Mouse (Mus musculus): ENCODE measurements around the gene Gp6. TPM values are rescaled to one million over a fixed set of nuclear protein-coding genes. Genes with fewer than 3 reads are reported as not detected.
A peak's percentile ranks its signal among the peaks of the same experiment; 100 is the strongest.
"Not testable (repeated sequence)": the region's sequence is repeated elsewhere in the genome, so short reads cannot be mapped to it uniquely, and the experiment has no call there.

The Gp6 gene
- 0.09 and 0.49 TPM in 2 replicates for polyA plus RNA-seq (2016; fragmentation: Nextera tagmentation; extraction: Ambion mirVana)

DNA sequence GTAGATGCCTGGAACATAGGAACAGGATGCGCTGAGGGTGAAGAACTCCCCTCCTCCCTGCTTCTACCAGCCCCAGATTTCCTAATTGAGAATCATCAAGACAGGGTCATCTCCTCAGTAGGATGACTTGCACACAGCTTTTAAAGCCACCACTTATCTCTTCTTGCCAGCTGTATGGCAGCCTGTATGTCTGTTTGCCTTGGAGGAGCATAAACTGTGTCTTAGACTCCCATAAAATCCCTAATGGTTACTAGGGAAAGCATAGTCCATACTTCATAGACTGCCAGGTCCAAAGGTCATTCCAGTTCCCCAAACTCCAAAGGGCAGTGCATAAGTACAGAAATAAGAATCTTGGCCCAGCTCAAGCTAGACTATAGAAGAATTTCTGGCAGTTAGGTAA lies at the start of gene Gp6:
Gene Gp6, minus strand, starts transcription at position 15 of the 400 bp plus-strand sequence.
- Histone ChIP-seq H3K9ac (no peak within 1 kb of the TSS), H3K9me3 (no peaks in the 10 kb centered on the region), H3K36me3 (replicated peaks) (no peaks in the 10 kb centered on the region), H3K4me3 (replicated peaks) (no peak within 1 kb of the TSS), H3K27ac (no peak within 1 kb of the TSS), H3K4me1 (no peaks in the 10 kb centered on the region), H3K27me3 (no peaks in the 10 kb centered on the region), H3K4me2 (no peak within 1 kb of the TSS)
- ATAC-seq (ENCODE audit: low FRiP score): no peak
- 88% methylated on average over 1 of the region's 1 CpGs for WGBS

DNA sequence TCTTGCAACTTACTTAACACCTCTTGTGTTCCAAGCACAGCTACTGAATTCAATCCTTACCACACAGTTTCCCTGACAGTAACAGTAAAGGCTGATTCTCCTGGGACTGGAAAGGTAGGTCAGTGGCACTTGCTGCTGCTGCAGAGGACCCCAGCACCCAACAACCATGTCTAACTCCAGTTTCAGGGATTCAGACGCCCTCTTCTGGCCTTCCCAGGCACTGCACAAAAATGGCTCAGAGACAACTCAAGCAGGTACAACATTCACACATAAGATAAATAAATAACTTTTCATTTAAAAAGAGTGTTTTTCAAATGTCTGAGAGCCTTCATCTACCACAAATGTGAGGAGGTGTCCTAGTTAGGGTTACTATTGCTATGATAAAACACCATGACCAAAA lies 49.6 kb upstream of the Gp6 start:
- Histone ChIP-seq H3K27me3 (no peaks in the 10 kb centered on the region), H3K27ac (no peak overlapping the region), H3K9me3 (no peaks in the 10 kb centered on the region), H3K36me3 (replicated peaks) (peaks cover 15% of the 10 kb centered on the region), H3K4me2 (no peak overlapping the region), H3K4me1 (peaks cover 10% of the 10 kb centered on the region; the same call in 1 of the 2 replicates), H3K9ac (no peak overlapping the region), H3K4me3 (replicated peaks) (no peak overlapping the region)
- WGBS: 4% methylated on average over 1 of the region's 1 CpGs
- no peak for ATAC-seq (ENCODE audit: low FRiP score)

GRCm38 (mm10) chr7:4445216-4445791 lies 47.8 kb upstream of the Gp6 start, which contains the start of gene Rdh13:
Gene Rdh13, minus strand, starts transcription at chr7:4445649.
- H3K27ac ChIP-seq: 0 out of 2 replicates have a peak within 1 kb of the TSS, but pooled peaks have one; percentile 25
- H3K27me3 ChIP-seq: no peaks in the 10 kb centered on the region
- peak within 1 kb of the TSS; percentile 75 for H3K9ac ChIP-seq
- peak; percentile 96 for ATAC-seq (ENCODE audit: low FRiP score)
- peak within 1 kb of the TSS; percentile 74 for H3K4me3 ChIP-seq (replicated peaks)
- WGBS: under 1% methylated on average over 35 of the region's 35 CpGs
- H3K4me2 ChIP-seq: peak within 1 kb of the TSS; percentile 67
- peaks cover 32% of the 10 kb centered on the region for H3K36me3 ChIP-seq (replicated peaks)
- no peaks in the 10 kb centered on the region for H3K9me3 ChIP-seq
- peaks cover 10% of the 10 kb centered on the region; the same call in 1 of the 2 replicates for H3K4me1 ChIP-seq

- Histone ChIP-seq H3K27ac (no peak overlapping the region), H3K4me1 (peaks cover 10% of the 10 kb centered on the region; the same call in 1 of the 2 replicates), H3K9me3 (no peaks in the 10 kb centered on the region), H3K9ac (no peak overlapping the region), H3K4me3 (replicated peaks) (no peak overlapping the region), H3K27me3 (no peaks in the 10 kb centered on the region), H3K36me3 (replicated peaks) (peaks cover 60% of the 10 kb centered on the region), H3K4me2 (no peak overlapping the region)
- 95% methylated on average over 10 of the region's 10 CpGs for WGBS
- ATAC-seq (ENCODE audit: low FRiP score): no peak
These were observed 43.0 kb upstream of the Gp6 start for GRCm38 (mm10) chr7:4440549-4440948.

DNA sequence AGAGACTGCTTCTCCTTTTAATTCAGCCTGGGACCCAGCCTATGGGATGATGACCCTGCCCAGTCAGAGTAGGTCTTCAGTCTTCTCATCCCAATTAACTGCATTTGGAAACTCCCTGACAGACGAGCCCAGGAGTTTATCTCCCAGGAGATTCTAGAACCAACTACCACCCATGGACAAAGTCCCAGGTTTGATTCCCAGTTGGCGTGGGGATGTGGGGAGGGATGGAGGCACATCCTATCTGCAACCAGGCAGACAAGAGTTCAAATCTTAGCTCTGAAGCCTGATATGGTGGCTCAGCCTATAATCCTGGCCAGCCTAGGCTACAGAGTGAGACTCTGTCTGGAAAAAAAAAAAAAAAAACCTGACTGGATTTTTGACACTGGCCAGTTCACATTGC lies 40.2 kb upstream of the Gp6 start:
- no peaks in the 10 kb centered on the region for H3K27me3 ChIP-seq
- ATAC-seq (ENCODE audit: low FRiP score): no peak
- H3K4me3 ChIP-seq (replicated peaks): no peak overlapping the region
- H3K27ac ChIP-seq: no peak overlapping the region
- no peak overlapping the region for H3K4me2 ChIP-seq
- peaks cover 76% of the 10 kb centered on the region for H3K36me3 ChIP-seq (replicated peaks)
- H3K4me1 ChIP-seq: no peaks in the 10 kb centered on the region
- WGBS: 92% methylated on average over 2 of the region's 2 CpGs
- no peak overlapping the region for H3K9ac ChIP-seq
- H3K9me3 ChIP-seq: no peaks in the 10 kb centered on the region

GRCm38 (mm10) chr7:4432026-4432425 lies 34.5 kb upstream of the Gp6 start:
- H3K9me3 ChIP-seq: no peaks in the 10 kb centered on the region
- H3K4me3 ChIP-seq (replicated peaks): no peak overlapping the region
- no peak for ATAC-seq (ENCODE audit: low FRiP score)
- 93% methylated on average over 8 of the region's 8 CpGs for WGBS
- H3K27me3 ChIP-seq: no peaks in the 10 kb centered on the region
- no peak overlapping the region for H3K4me2 ChIP-seq
- no peaks in the 10 kb centered on the region for H3K4me1 ChIP-seq
- H3K27ac ChIP-seq: no peak overlapping the region
- no peak overlapping the region for H3K9ac ChIP-seq
- H3K36me3 ChIP-seq (replicated peaks): peaks cover 78% of the 10 kb centered on the region

DNA sequence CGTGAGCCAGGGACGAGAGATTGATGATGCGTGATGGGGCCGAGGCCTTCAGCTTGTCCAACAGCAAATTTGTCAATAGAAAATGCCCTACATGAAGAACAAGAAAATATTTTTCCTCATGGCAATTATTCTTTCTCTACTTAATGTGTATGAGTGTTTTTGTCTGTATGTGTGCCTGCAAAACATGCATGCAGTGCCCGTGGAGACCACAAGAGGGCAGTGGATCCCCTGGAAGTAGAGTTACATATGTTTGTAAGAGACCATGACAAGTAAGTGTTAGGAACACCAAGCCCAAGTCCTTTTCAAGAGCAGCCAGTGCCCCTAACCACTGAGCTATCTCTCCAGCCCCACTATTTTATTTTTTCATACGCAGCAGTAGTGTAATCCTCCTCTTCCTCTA lies 34.0 kb upstream of the Gp6 start:
- Histone ChIP-seq H3K4me3 (replicated peaks) (no peak overlapping the region), H3K36me3 (replicated peaks) (peaks cover 77% of the 10 kb centered on the region), H3K4me1 (no peaks in the 10 kb centered on the region), H3K9ac (no peak overlapping the region), H3K27me3 (no peaks in the 10 kb centered on the region), H3K9me3 (no peaks in the 10 kb centered on the region), H3K4me2 (no peak overlapping the region), H3K27ac (no peak overlapping the region)
- ATAC-seq (ENCODE audit: low FRiP score): no peak
- 77% methylated on average over 6 of the region's 6 CpGs for WGBS

GRCm38 (mm10) chr7:4430246-4430844 lies 32.8 kb upstream of the Gp6 start:
- no peaks in the 10 kb centered on the region for H3K27me3 ChIP-seq
- H3K4me1 ChIP-seq: no peaks in the 10 kb centered on the region
- no peak for ATAC-seq (ENCODE audit: low FRiP score)
- no peak overlapping the region for H3K9ac ChIP-seq
- 93% methylated on average over 9 of the region's 9 CpGs for WGBS
- no peak overlapping the region for H3K4me3 ChIP-seq (replicated peaks)
- H3K27ac ChIP-seq: no peak overlapping the region
- peaks cover 81% of the 10 kb centered on the region for H3K36me3 ChIP-seq (replicated peaks)
- H3K4me2 ChIP-seq: no peak overlapping the region
- no peaks in the 10 kb centered on the region for H3K9me3 ChIP-seq

DNA sequence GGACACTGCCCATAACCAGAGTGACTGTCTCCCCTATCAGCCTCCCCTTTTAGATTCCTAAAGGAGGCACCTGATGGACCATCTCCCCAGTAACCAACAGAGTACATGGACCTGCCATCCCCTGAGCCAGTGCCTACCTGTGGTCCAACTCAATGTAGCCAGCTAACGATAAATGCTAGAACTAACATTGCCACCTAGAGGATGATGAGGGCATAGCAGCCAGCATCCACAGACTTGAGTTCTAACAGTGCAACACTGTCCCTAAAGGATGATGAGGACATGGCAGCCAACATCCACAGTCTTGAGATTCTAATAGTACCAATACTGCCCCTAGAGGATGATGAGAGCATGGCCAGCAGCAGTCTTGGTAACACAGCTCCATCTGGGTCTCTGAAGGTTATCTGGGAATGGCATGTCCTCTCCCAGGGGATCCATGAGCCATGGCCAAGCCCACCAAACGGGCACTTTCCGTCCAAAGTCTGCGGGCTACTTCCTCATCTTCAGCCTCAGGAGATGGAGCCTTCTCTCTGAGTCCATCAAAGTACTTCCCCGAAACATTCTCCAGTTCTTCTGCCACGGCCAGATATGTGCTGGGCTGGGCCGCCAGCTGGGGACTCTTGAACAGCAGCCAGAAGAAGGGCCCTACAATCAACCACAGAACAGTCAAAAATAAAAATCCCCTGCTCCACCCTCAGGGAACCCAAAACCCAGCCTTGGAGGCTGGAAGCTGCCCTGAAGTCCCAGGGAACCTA lies 29.8 kb upstream of the Gp6 start:
- Histone ChIP-seq H3K4me1 (no peaks in the 10 kb centered on the region), H3K4me2 (no peak overlapping the region), H3K9me3 (no peaks in the 10 kb centered on the region), H3K27ac (no peak overlapping the region), H3K27me3 (no peaks in the 10 kb centered on the region), H3K4me3 (replicated peaks) (no peak overlapping the region), H3K9ac (no peak overlapping the region), H3K36me3 (replicated peaks) (peaks cover 67% of the 10 kb centered on the region)
- peak; percentile 93 for ATAC-seq (ENCODE audit: low FRiP score)
- WGBS: 80% methylated on average over 7 of the region's 7 CpGs

DNA sequence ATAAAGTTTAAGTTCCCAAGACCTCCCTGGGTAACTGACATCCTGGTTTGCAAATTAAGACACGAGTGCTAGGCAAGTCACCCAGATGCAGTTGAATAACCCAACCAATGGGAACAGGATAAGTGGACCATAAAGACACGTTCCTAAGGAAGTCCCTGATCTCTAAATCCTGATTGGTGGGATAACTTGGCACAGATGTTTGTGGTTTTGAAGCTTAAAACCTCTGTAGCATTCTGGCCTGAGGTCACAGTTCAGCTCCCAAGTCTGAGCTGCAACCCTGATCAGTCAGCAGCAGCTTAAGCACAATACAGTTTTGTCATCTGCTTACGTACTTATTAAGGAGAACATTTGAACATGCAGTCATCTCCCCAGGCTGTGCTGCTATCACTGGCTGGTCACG lies 22.7 kb upstream of the Gp6 start:
- Histone ChIP-seq H3K36me3 (replicated peaks) (peaks cover 11% of the 10 kb centered on the region), H3K4me2 (no peak overlapping the region), H3K9ac (no peak overlapping the region), H3K4me3 (replicated peaks) (no peak overlapping the region), H3K9me3 (no peaks in the 10 kb centered on the region), H3K27me3 (no peaks in the 10 kb centered on the region), H3K4me1 (no peaks in the 10 kb centered on the region), H3K27ac (no peak overlapping the region)
- no peak for ATAC-seq (ENCODE audit: low FRiP score)
- WGBS: 73% methylated on average over 4 of the region's 4 CpGs

DNA sequence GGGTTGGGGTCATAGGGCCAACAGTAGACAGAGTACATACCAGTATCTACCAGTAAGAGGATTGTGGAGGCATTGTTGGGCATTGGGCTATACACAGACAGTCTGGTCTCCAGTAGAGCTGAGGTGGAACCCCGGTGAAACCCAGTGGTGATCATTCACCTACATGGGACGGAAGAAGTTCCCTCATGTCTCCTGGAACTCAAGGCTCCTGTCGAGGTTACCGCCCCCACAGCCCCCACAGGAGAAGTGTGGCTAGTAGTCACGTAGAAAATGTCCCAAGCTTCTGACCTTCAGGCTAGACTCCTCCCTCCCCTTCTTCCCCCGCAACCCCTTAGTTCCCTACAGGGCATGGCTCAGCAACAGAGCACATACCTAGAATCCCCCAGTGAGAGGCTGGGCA lies 22.1 kb upstream of the Gp6 start:
- H3K36me3 ChIP-seq (replicated peaks): peaks cover 6% of the 10 kb centered on the region
- no peak for ATAC-seq (ENCODE audit: low FRiP score)
- no peak overlapping the region for H3K4me3 ChIP-seq (replicated peaks)
- H3K4me1 ChIP-seq: no peaks in the 10 kb centered on the region
- no peaks in the 10 kb centered on the region for H3K9me3 ChIP-seq
- no peak overlapping the region for H3K4me2 ChIP-seq
- 86% methylated on average over 6 of the region's 6 CpGs for WGBS
- H3K9ac ChIP-seq: no peak overlapping the region
- no peak overlapping the region for H3K27ac ChIP-seq
- no peaks in the 10 kb centered on the region for H3K27me3 ChIP-seq

GRCm38 (mm10) chr7:4412406-4412805 lies 14.9 kb upstream of the Gp6 start:
- not testable (repeated sequence) for H3K4me2 ChIP-seq; ATAC-seq (ENCODE audit: low FRiP score); H3K4me3 ChIP-seq (replicated peaks); H3K9me3 ChIP-seq; H3K9ac ChIP-seq; H3K27me3 ChIP-seq; H3K4me1 ChIP-seq; H3K27ac ChIP-seq; H3K36me3 ChIP-seq (replicated peaks)
- 93% methylated on average over 15 of the region's 15 CpGs for WGBS
